Mouse (Mus musculus) cerebellum, adult 18-20 months (tissue): ENCODE measurements around the gene St6galnac3.

Source experiments
- DNase-seq, 2 experiments: peaks; one replicate each; pipeline ENCODE4 v3.0.0; 2021

The St6galnac3 gene

GRCm38 (mm10) chr3:153510048-153510630 is 214.8 kb downstream of the St6galnac3 start:
- DNase-seq: no peak

- DNase-seq: no peak
These were observed 215.3 kb downstream of the St6galnac3 start for GRCm38 (mm10) chr3:153509643-153510042.

- no peak for DNase-seq
These were observed 215.9 kb downstream of the St6galnac3 start for GRCm38 (mm10) chr3:153509029-153509428.

DNA sequence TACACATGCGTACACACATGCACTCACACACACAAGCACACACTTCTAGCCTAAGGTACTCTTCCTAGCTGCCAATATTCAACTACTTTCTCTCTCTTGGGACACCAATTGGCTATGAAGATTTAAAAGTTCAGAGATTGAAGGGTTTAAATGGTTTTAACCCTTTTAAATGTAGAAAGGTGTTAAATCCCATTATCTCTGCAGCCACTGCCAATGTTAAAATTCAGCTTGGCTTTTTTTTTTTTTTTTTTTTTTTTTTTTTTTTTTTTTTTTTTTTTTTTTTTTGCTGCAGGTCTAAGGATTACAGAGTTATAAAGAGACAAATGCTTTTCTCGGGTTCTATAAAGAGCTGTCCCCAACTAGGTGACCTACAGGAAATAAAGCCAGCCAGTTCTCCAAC is 216.4 kb downstream of the St6galnac3 start:
- DNase-seq: no peak

DNA sequence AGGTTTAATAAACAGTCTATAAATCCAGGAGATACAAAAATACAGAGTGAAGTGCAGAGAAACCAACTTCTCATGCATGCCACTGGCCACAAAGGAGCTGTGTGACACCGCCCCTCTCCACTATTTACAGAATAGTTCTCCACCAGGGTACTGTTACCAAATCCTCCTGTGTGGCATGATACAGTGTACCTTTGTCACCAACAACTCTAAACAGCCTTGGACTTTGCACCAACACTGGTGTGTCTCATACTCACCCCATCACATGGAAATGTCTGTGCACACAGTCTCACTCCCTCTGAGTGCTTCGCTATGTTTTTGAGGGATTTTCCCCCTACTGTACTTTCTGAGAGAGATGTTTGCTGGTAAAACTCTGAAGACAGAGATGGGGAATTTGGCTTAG is 217.4 kb downstream of the St6galnac3 start:
- no peak for DNase-seq

- DNase-seq: no peak
These were observed 222.5 kb downstream of the St6galnac3 start for GRCm38 (mm10) chr3:153502488-153502887.

GRCm38 (mm10) chr3:153501333-153501877 is 223.6 kb downstream of the St6galnac3 start:
- peak; percentile 62 to 67 for DNase-seq

GRCm38 (mm10) chr3:153492986-153493385 is 232.0 kb downstream of the St6galnac3 start:
- DNase-seq: no peak

- no peak for DNase-seq
These were observed 235.3 kb downstream of the St6galnac3 start for GRCm38 (mm10) chr3:153489718-153490117.

GRCm38 (mm10) chr3:153488931-153489330 is 236.0 kb downstream of the St6galnac3 start:
- DNase-seq: no peak

DNA sequence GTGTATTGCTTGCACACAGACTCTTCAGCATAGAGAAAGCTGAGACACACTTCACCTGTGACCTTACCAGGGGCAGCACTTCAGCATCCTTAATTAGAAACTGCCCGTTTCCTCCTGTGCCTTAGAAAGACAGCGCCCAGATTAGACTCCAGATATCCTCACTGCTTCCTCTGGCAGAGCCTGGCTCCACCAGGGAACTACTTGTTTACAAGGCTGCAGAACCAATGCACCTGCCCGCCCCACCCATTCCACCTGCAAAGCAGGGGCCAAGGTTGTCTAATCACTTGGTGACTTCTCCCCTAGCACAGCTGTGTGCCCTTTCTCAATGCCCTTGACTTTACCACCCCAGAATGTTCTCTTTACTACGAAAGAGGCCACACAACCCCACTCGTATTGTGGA is 239.8 kb downstream of the St6galnac3 start:
- no peak for DNase-seq

- DNase-seq: peak; percentile 62 to 66
These were observed 240.3 kb downstream of the St6galnac3 start for GRCm38 (mm10) chr3:153484701-153485100.

- no peak for DNase-seq
These were observed 241.3 kb downstream of the St6galnac3 start for GRCm38 (mm10) chr3:153483691-153484090.

DNA sequence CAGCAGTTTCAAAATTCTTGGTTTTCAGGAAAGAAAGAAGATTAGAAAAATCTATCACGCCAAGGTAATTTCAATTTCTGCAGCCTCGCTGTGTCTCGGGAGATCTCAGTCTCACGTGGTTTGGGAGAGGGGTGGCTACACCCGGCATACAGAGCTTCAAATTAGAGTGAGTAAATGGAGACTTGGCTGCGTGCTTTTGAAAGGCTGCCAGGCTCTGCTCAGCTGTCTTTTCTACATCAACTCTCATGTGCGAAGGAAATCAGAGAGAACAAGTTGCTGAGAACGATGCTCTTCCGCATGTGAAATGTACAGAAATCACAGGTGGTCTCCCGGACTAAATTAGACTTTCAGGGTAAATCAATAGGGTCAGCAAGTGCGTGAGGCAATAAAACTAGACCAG is 242.9 kb downstream of the St6galnac3 start:
- no peak for DNase-seq

GRCm38 (mm10) chr3:153481012-153481411 is 244.0 kb downstream of the St6galnac3 start:
- no peak for DNase-seq

- no peak for DNase-seq
These were observed 244.4 kb downstream of the St6galnac3 start for GRCm38 (mm10) chr3:153480636-153481006.

GRCm38 (mm10) chr3:153480005-153480635 is 244.9 kb downstream of the St6galnac3 start:
- DNase-seq: no peak

GRCm38 (mm10) chr3:153475919-153476318 is 249.1 kb downstream of the St6galnac3 start:
- DNase-seq: no peak

GRCm38 (mm10) chr3:153475461-153475860 is 249.5 kb downstream of the St6galnac3 start:
- DNase-seq: no peak

DNA sequence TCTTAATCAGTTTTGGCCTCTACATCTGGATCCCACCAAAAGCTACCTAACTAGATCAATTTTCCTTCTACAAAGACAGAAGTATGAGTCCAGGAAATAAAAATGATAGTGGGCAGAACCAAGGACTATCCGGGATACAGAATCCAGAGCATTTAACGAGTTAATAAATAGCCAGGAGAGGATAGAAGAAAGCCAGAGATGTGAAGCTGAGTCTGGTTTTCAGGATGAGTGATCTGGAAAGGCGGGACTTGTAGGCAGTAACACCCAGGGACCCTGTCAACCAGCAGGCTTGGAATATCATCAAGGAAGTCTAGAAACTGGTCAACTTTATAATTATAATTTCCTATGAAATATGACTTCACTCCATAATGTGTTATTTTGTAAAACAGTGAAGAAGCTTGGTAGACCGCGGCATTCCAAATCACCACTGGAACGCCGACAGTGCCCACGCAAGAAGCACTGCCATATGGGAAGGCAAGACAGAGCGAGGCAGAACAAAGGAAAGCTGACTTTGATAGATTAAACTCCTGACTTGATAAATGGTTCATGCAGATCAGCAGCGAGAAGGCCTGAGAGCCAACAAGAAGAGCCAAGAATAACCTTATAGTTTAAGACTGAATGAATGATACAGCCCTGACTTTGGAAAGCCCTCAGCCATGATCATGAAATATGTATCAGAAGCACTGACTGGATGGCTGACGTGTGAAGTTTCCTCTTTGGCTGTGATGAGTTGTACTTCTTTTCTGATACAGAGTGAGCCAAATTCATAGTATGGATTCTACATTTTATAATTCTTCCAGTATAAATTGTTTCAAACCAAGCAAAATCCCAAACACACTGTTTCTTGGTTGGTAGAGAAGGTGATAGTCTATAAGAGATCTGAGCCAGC is 252.1 kb downstream of the St6galnac3 start:
- DNase-seq: no peak

GRCm38 (mm10) chr3:153463849-153464248 is 261.1 kb downstream of the St6galnac3 start:
- DNase-seq: no peak

GRCm38 (mm10) chr3:153460173-153460572 is 264.8 kb downstream of the St6galnac3 start:
- DNase-seq: no peak

DNA sequence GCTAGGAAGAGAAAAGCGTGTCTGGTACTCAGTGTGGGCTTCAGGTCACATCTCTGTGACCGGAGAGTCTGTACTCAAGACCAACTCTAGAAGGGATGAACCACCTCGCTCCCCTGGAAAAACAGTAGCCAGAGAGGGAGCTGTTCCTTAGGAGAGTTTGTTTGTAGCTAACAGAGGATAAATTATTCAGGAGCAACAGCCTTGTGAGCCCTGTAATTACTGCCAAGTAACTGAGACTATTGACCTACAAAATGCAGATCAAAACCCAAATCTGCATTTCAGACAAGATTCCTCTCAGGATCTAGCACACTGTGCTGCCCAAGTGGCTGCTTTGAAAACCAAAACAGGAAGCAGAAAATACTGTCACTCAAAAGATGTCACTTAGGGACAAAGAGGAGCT is 266.4 kb downstream of the St6galnac3 start:
- no peak for DNase-seq

DNA sequence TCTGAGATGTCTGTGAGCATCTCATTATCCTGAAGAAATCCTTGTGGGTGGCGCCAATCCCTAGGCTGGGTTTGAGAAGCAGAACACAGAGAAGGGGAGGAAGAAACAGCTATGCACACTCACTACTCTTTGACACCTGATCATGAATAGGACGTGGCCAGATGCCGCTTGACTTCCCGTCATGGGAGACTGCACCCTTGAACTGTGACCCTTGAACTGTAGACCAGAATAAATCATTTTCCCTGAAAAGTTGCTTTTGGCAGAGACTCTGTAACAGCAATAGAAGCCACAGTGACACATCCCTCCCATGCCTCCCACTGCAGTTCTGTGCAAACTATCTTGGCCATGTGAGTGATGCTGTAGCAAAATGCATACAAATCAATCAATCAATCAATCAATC is 267.3 kb downstream of the St6galnac3 start:
- DNase-seq: no peak
